Mouse (Mus musculus) neutrophil, adult 83 days (primary cell): ENCODE results near the gene Tdg. TPM values are rescaled to one million over a fixed set of nuclear protein-coding genes. Genes with fewer than 3 reads are reported as not detected.

Experiments
- total RNA-seq, 2 experiments: library from RNA; stranded (reverse); gene quantifications; one replicate each; pipeline ENCODE4 v1.2.4; 2023

Gene Tdg
- 10 to 100 TPM; 30.1 to 30.9 TPM for total RNA-seq

GRCm38 (mm10) chr10:82629586-82630255, at the start of gene Tdg:
TSS of gene Tdg (plus strand) at chr10:82629828.

DNA sequence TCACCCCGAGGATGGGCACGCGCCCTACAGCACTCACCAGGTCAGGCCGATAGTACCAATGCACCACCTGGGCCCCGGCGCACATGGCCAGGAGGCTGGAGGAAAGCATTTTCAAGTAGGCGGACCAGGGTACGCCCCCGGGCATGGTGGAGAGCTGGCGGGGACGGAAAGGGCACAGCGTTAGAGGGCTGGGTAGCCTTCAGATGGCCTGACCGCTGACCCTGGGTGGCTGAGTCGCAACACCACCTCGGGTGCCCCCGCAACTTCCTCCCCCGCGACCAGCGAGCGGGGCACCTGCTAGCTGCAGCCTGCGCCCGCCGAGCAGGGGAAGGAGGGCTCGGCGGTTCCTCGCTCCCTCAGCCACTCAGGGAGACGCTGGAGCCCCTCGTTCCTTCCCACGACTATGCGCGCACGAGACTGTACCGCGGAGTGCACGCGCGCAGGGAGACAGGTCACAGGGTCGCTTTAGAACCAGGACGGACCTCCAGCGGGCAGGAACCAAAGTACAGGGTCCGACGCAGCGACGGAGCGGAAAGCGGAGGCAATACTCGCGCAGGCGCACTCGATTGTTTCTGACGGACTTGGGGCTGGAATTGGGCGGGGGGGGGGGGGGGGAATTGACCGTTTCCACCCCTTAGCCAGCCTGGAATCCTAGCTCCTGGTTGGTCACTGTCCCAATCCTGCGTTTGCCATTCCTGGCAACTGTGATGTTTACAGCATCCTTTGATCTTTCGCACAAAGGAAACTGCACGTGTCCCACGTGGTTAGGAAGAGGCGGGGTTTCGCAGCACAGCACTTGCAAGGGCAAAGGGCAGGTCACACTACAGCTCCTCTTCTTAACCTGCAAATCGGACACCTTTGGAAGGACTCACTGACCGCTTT, 6.7 kb upstream of the Tdg start, which contains the start of gene 1190007I07Rik:
Gene 1190007I07Rik (minus strand): TSS at position 558 of the 882 bp plus-strand sequence.

GRCm38 (mm10) chr10:82690494-82690893, 60.9 kb downstream of the Tdg start, which contains the start of gene Glt8d2:
TSS of gene Glt8d2 (minus strand) at chr10:82690650.

DNA sequence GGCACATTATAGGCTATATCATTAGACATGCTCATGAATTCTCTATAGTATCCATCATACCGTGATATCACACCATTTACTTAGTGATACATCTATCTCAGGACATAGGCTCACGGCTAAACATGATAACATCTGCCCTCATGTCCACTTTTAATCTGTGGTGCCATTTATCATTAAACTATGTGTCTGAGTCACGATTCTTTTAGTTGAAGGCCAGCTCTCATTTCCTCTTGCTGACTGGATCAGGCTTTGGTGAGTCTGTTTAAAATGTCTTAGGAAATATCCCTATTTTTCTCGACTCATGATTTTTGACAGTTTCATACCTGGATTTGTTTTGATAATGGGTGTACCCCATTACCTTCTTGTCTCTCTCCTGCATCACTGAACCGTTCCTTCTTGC, 66.3 kb downstream of the Tdg start, which contains the start of gene Hcfc2:
Gene Hcfc2 (plus strand): TSS at position 205 of the 400 bp plus-strand sequence.

Other genes with a start within 250 kb of the Tdg start
- gene Gm1553, start 137.2 kb upstream of the Tdg start, total RNA-seq = not detected
- gene 1190007I07Rik, start 6.6 kb upstream of the Tdg start, total RNA-seq = 1 to 10 TPM; 6.4 to 7.3 TPM
- under 1 TPM; 0.55 to 0.70 TPM for gene Glt8d2, start 60.8 kb downstream of the Tdg start, total RNA-seq
- gene Hcfc2, start 66.3 kb downstream of the Tdg start, total RNA-seq = 10 to 100 TPM; 22.0 to 28.0 TPM
- gene Nfyb, start 134.3 kb downstream of the Tdg start, total RNA-seq = 10 to 100 TPM; 25.7 to 28.5 TPM
- gene Txnrd1, start 204.1 kb downstream of the Tdg start, total RNA-seq = 10 to 100 TPM; 46.2 TPM
- gene Eid3, start 236.8 kb downstream of the Tdg start, total RNA-seq = 10 to 100 TPM in 1 of 2 experiments, 1 to 10 TPM in 1; 8.5 to 10.7 TPM